Mouse (Mus musculus): ENCODE data around the gene Map2k4.

DNA sequence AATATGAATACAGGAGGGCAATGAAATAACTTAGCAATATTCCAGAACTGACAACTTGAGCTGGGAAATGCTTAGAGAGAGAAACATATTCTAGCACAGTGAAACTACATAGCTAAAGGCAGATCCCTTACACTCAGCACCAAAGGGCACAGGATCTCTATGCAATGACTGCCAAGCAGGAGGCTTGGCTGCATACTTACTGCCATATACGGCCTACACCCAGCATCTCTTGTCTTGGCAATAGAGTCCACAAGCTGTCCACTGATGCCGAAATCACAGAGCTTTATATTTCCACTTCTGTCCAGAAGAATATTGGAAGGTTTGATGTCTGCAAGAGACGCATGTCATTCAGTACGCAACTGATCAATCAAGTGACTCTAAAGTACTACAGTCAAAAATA, 81.3 kb downstream of the Map2k4 start:
- no peak for TF ChIP-seq POLR2A (IDR thresholded peaks at IDR 0.05; ENCODE audit: insufficient read depth, low read length)
- TF ChIP-seq CTCF (IDR thresholded peaks at IDR 0.05; ENCODE audit: low read depth, low read length) = no peak
